Mouse (Mus musculus) ES-Bruce4 (cell line): ENCODE data around the gene Cipc.

Experiments used
- CTCF ChIP-seq: IDR thresholded peaks from one replicate; pipeline ENCODE4 v1.8.1; 2011; ENCODE audit warnings: low read depth, low read length
- POLR2A ChIP-seq: IDR thresholded peaks from one replicate; pipeline ENCODE4 v1.8.1; 2011; ENCODE audit warnings: low read length; ENCODE audit not compliant: insufficient read depth

GRCm38 (mm10) chr12:86958558-86958957, 11.7 kb downstream of the Cipc start:
- TF ChIP-seq POLR2A (no peak), CTCF (no peak)
